Mouse (Mus musculus) effector memory CD4-positive, alpha-beta T cell, adult 5 months (primary cell): Measurements from ENCODE around the gene Nckap1l. TPM values are rescaled to one million over a fixed set of nuclear protein-coding genes. Genes with fewer than 3 reads are reported as not detected.

ENCODE experiments used
- polyA plus RNA-seq: library from polyadenylated mRNA; unstranded; fragments of 100-300 nt; shearing (Covaris generic); gene quantifications from one replicate; pipeline ENCODE4 v1.2.1, GENCODE M21; 2017

Gene Nckap1l
- 109 TPM for polyA plus RNA-seq

DNA sequence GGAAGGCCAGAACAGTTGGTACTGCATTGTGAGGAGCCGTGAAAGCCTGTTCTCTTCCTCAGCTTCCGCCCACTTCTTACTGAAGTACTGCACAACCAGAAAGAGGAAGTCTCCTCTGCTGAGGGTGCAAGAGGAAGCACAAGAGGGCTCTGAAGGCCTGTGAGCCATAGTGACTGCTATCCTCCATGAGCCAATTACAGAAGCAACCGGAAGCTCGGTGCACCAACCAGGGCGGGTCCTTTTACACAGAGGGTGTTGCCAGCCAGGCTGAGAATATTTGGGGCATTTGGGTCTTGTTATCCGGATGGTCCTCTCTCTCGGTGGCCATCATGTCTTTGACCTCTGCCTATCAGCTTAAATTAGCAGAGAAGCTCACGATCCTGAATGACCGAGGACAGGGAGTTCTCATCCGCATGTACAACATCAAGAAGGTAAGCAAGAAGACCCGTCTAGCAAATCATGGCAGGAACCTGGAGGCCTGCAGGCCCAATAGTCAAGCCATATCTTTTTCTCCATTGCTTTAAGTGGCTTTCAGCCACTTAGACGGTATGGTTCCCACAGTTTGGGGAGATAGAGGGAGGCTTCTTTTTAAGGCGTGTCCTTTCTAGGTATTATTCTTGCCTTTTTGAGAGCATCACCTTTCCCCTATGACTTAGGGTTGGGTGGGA, at the start of gene Nckap1l:
Nckap1l (plus strand) TSS at position 244 of the 668 bp plus-strand sequence.

DNA sequence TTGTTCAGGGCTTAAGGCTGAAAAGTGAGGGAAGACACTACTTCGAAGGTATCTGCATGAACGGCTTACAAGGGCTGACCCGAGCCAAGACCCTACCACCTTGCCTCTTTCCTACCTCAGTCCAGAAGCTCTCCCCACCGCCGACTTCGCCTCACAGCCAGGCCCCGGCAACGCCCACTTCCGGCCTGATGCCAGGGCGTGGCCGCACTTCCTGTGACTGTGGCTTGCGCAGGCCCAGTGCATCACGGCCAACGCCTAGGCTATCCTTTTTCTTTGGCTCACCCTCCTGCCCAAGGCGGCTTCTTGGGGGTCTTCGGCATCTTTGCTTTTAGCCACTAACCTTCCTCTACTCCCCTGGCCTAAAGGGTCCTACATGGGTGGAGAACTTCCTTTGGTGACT, 23.4 kb upstream of the Nckap1l start, which contains the start of gene Gtsf1:
Gtsf1 (minus strand) TSS at position 230 of the 400 bp plus-strand sequence.

GRCm38 (mm10) chr15:103448369-103448768, 5.2 kb upstream of the Nckap1l start, which contains the start of gene Gtsf2:
Gtsf2 (minus strand) TSS chr15:103448469.

GRCm38 (mm10) chr15:103502435-103503250, 49.0 kb downstream of the Nckap1l start, which contains the start of gene Pde1b:
Pde1b (plus strand) TSS chr15:103503034.

DNA sequence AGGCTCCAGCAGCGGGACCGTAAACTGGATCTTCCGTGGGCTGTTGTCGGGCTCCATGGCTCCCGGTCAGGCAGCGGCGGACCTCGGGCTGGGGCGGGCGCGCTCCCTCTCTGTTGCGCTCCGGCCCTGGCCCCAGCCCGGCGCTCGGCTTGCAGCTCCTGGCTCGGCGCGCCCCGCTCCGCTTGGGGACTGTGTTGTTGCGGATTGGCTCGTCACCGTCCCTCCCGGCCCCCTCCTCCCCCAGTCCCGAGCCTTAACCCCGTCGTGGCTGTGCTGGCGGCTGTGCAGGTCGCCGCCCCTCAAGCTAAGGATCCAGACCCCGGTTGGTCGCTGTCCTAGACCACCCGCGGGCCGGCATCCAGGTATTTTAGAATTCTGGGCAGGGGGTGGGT, 84.2 kb downstream of the Nckap1l start, which contains the start of gene Ppp1r1a:
Ppp1r1a (minus strand) TSS at position 182 of the 392 bp plus-strand sequence.

Other genes with a start within 250 kb of the Nckap1l start
- 10.5 TPM for gene Cbx5, start 214.0 kb upstream of the Nckap1l start, polyA plus RNA-seq
- 150 TPM for gene Hnrnpa1, start 213.4 kb upstream of the Nckap1l start, polyA plus RNA-seq
- 0.70 TPM for gene Nfe2, start 195.4 kb upstream of the Nckap1l start, polyA plus RNA-seq
- 118 TPM for gene Copz1, start 181.1 kb upstream of the Nckap1l start, polyA plus RNA-seq
- gene Gpr84, start 143.2 kb upstream of the Nckap1l start, polyA plus RNA-seq = not detected
- not detected for gene Zfp385a, start 113.7 kb upstream of the Nckap1l start, polyA plus RNA-seq
- not detected for gene Itga5, start 87.0 kb upstream of the Nckap1l start, polyA plus RNA-seq
- gene Gtsf1, start 23.3 kb upstream of the Nckap1l start, polyA plus RNA-seq = not detected
- gene Gtsf2, start 5.3 kb upstream of the Nckap1l start, polyA plus RNA-seq = not detected
- 6.3 TPM for gene Pde1b, start 49.2 kb downstream of the Nckap1l start, polyA plus RNA-seq
- gene Ppp1r1a, start 84.2 kb downstream of the Nckap1l start, polyA plus RNA-seq = not detected
- not detected for gene Glycam1, start 111.3 kb downstream of the Nckap1l start, polyA plus RNA-seq